Mouse (Mus musculus): ENCODE measurements around the gene Gm4305. TPM values are rescaled to one million over a fixed set of nuclear protein-coding genes. Genes with fewer than 3 reads are reported as not detected.

The Gm4305 gene
- polyA plus RNA-seq (2012; rRNA removed) = not detected in 2 replicates

DNA sequence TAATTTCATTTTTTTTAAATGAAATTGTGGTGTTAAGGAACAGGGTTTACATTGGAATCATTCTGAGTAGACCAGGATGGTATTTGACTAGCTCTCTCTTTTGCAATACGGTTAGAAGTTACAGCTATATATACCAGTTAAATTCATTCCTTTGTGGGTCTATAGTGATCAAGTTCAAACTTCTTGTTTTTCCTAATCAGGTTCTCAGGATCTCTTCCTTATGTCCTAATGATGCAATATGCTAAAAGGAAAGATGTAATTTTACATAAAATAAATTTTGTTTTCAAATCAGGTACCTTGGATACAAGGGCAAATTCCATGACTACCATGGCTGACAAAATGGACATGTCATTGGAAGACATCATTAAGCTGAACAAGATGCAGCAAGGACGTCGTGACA, at the start of gene Gm4305:
Gm4305 (plus strand) TSS at position 301 of the 400 bp plus-strand sequence.

DNA sequence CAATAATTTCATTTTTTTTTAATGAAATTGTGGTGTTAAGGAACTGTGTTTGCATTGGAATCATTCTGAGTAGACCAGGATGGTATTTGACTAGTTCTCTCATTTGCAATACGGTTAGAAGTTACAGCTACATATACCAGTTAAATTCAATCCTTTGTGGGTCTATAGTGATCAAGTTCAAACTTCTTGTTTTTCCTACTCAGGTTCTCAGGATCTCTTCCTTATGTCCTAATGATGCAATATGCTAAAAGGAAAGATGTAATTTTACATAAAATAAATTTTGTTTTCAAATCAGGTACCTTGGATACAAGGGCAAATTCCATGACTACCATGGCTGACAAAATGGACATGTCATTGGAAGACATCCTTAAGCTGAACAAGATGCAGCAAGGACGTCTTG, 15.5 kb upstream of the Gm4305 start, which contains the start of gene Gm4301:
Gm4301 (plus strand) TSS at position 301 of the 400 bp plus-strand sequence.

DNA sequence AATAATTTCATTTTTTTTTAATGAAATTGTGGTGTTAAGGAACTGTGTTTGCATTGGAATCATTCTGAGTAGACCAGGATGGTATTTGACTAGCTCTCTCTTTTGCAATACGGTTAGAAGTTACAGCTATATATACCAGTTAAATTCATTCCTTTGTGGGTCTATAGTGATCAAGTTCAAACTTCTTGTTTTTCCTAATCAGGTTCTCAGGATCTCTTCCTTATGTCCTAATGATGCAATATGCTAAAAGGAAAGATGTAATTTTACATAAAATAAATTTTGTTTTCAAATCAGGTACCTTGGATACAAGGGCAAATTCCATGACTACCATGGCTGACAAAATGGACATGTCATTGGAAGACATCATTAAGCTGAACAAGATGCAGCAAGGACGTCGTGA, 10.4 kb upstream of the Gm4305 start, which contains the start of gene Gm4302:
Gm4302 (plus strand) TSS at position 301 of the 400 bp plus-strand sequence.

DNA sequence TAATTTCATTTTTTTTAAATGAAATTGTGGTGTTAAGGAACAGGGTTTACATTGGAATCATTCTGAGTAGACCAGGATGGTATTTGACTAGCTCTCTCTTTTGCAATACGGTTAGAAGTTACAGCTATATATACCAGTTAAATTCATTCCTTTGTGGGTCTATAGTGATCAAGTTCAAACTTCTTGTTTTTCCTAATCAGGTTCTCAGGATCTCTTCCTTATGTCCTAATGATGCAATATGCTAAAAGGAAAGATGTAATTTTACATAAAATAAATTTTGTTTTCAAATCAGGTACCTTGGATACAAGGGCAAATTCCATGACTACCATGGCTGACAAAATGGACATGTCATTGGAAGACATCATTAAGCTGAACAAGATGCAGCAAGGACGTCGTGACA, 5.2 kb upstream of the Gm4305 start, which contains the start of gene Gm4303:
Gm4303 (plus strand) TSS at position 301 of the 400 bp plus-strand sequence.

DNA sequence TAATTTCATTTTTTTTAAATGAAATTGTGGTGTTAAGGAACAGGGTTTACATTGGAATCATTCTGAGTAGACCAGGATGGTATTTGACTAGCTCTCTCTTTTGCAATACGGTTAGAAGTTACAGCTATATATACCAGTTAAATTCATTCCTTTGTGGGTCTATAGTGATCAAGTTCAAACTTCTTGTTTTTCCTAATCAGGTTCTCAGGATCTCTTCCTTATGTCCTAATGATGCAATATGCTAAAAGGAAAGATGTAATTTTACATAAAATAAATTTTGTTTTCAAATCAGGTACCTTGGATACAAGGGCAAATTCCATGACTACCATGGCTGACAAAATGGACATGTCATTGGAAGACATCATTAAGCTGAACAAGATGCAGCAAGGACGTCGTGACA, 10.1 kb downstream of the Gm4305 start, which contains the start of gene Gm4307:
Gm4307 (plus strand) TSS at position 301 of the 400 bp plus-strand sequence.

DNA sequence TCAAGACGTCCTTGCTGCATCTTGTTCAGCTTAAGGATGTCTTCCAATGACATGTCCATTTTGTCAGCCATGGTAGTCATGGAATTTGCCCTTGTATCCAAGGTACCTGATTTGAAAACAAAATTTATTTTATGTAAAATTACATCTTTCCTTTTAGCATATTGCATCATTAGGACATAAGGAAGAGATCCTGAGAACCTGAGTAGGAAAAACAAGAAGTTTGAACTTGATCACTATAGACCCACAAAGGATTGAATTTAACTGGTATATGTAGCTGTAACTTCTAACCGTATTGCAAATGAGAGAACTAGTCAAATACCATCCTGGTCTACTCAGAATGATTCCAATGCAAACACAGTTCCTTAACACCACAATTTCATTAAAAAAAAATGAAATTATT, 31.6 kb downstream of the Gm4305 start, which contains the start of gene Gm4312:
Gm4312 (minus strand) TSS at position 101 of the 400 bp plus-strand sequence.

Other genes with a start within 250 kb of the Gm4305 start
- gene Gm4301, start 15.4 kb upstream of the Gm4305 start, polyA plus RNA-seq (2012; rRNA removed) = not detected in 2 replicates
- gene Gm4302, start 10.3 kb upstream of the Gm4305 start, polyA plus RNA-seq (2012; rRNA removed) = not detected in 2 replicates
- not detected in 2 replicates for gene Gm4303, start 5.1 kb upstream of the Gm4305 start, polyA plus RNA-seq (2012; rRNA removed)
- not detected in 2 replicates for gene Gm4307, start 10.2 kb downstream of the Gm4305 start, polyA plus RNA-seq (2012; rRNA removed)
- not detected in 2 replicates for gene Gm4312, start 31.5 kb downstream of the Gm4305 start, polyA plus RNA-seq (2012; rRNA removed)
- 8.6 and 9.7 TPM in 2 replicates for gene Tmtc3, start 136.3 kb downstream of the Gm4305 start, polyA plus RNA-seq (2012; rRNA removed)
- 5.3 and 5.5 TPM in 2 replicates for gene Cep290, start 136.5 kb downstream of the Gm4305 start, polyA plus RNA-seq (2012; rRNA removed)
- gene 4930430F08Rik, start 239.3 kb downstream of the Gm4305 start, polyA plus RNA-seq (2012; rRNA removed) = 17.8 and 24.5 TPM in 2 replicates
- gene 1700017N19Rik, start 239.4 kb downstream of the Gm4305 start, polyA plus RNA-seq (2012; rRNA removed) = 0.06 and 0.09 TPM in 2 replicates

Measured in central nervous system, embryonic 14 days (tissue).